Mouse (Mus musculus) forebrain, embryonic 12.5 days (tissue): ENCODE data around the gene Gale. TPM values are rescaled to one million over a fixed set of nuclear protein-coding genes. Genes with fewer than 3 reads are reported as not detected.

Source experiments
- ATAC-seq: fragments of 200-750 bp; cut with Nextera tagmentation; 2 replicates; pipeline ENCODE4 v1.8.0; 2017; ENCODE audit warnings: moderate TSS enrichment; ENCODE audit not compliant: low FRiP score
- H3K27ac ChIP-seq: fragments of 300-500 bp; sonication (generic); 2 replicates; pipeline ENCODE4 v1.5.1; 2016; ENCODE audit warnings: mild to moderate bottlenecking
- H3K27me3 ChIP-seq: fragments of 300-500 bp; sonication (generic); 2 replicates; pipeline ENCODE4 v1.6.1; 2016; ENCODE audit warnings: mild to moderate bottlenecking
- H3K36me3 ChIP-seq: fragments of 300-500 bp; sonication (generic); replicated peaks from 2 replicates; pipeline ENCODE4 v1.6.1; 2016; ENCODE audit warnings: mild to moderate bottlenecking
- H3K4me1 ChIP-seq: fragments of 300-500 bp; sonication (generic); 2 replicates; pipeline ENCODE4 v1.6.1; 2016
- H3K4me2 ChIP-seq: fragments of 300-500 bp; sonication (generic); 2 replicates; pipeline ENCODE4 v1.6.1; 2016; ENCODE audit warnings: mild to moderate bottlenecking, moderate library complexity
- H3K4me3 ChIP-seq: fragments of 300-500 bp; sonication (generic); replicated peaks from 2 replicates; pipeline ENCODE4 v1.5.1; 2016; ENCODE audit warnings: mild to moderate bottlenecking
- H3K9ac ChIP-seq: fragments of 300-500 bp; sonication (generic); 2 replicates; pipeline ENCODE4 v1.6.1; 2016; ENCODE audit warnings: mild to moderate bottlenecking
- H3K9me3 ChIP-seq: fragments of 300-500 bp; sonication (generic); 2 replicates; pipeline ENCODE4 v1.6.1; 2016
- WGBS: fragments of 180-500 bp; shearing (Covaris S2); methylation state at CpG from one replicate; pipeline ENCODE4 v1.1.7; 2016; 5-methylcytosine and 5-hydroxymethylcytosine counted together
- polyA plus RNA-seq: library from polyadenylated mRNA; unstranded; fragments of >200 nt; fragmentation: Nextera tagmentation; extraction: Ambion mirVana; gene quantifications from 2 replicates; pipeline ENCODE4 v1.2.1, GENCODE M21; 2016

Gale gene
- polyA plus RNA-seq, 1 experiment from 2014 or later = 30.9 TPM

DNA sequence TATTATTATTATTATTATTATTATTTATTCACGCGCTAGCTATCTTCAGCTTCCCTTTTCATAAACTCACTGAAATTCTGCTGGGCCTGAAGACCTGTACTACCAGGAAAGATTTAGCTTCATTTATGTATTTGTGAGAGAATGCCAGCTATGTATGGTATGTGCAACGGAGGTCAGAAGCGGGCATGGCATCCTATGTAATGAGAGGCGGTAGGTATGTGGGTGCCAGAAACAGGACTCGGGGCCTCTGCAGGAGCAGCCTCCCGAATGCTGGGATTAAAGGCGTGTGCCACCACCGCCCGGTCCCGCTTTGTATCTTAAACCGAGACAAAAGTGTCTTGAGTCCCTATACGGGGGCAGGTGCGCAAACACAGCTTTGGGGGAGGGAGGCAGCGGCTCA is 581 bp upstream of the Gale start:
- Histone ChIP-seq H3K9ac (peak overlapping the region; percentile 86), H3K36me3 (peaks cover 40% of the 10 kb centered on the region), H3K4me1 (peaks cover 20% of the 10 kb centered on the region), H3K27ac (peak overlapping the region; percentile 89), H3K9me3 (no peaks in the 10 kb centered on the region), H3K27me3 (no peaks in the 10 kb centered on the region; the same call in 1 of the 2 replicates), H3K4me2 (peak overlapping the region; percentile 94), H3K4me3 (peak overlapping the region; percentile 72)
- 7% methylated on average over 15 of the region's 15 CpGs for WGBS
- peak; percentile 5; the same call in 1 of the 2 replicates for ATAC-seq

DNA sequence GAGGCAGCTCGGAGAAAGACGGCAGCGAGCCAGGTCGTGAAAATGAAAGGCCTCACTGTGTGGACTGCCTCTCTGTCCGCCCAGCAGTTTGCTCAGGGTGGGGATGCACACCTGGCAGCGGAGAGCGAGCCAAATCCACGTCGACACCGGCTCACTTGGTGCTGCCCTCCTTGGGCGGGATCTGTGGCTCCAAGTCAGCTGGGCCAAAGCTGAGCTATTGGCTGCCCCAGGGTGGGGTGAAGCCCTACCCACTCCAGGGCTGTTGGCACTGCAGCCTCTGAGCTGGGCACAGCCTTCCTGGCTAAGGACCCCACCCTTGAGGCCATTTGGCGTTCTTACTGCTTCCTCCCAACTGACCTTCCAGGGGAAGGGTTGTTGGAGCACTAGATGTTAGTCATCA is 899 bp downstream of the Gale start:
- H3K27me3 ChIP-seq = no peaks in the 10 kb centered on the region; the same call in 1 of the 2 replicates
- H3K36me3 ChIP-seq = peaks cover 47% of the 10 kb centered on the region
- WGBS = 6% methylated on average over 12 of the region's 12 CpGs
- peaks cover 26% of the 10 kb centered on the region for H3K4me1 ChIP-seq
- H3K9ac ChIP-seq = peak overlapping the region; percentile 86
- peak overlapping the region; percentile 94 for H3K4me2 ChIP-seq
- no peaks in the 10 kb centered on the region for H3K9me3 ChIP-seq
- H3K4me3 ChIP-seq = peak overlapping the region; percentile 72
- no peak for ATAC-seq
- H3K27ac ChIP-seq = no peak overlapping the region

DNA sequence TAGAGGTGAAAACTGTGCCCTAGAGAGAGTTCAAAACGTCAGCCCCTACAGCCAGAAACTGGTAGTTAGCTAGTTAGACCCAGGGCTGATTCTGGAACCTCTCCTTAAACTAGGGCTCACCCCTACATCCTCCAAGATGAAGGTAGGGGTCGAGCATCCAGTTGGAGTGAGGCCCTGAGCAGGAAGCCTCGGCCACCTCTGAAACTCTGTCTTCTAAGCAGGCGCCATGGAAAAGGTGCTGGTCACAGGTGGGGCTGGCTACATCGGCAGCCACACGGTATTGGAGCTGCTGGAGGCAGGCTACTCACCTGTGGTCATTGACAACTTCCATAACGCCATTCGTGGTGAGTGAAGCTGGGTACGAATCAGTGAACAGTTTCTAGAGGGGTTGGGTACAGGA is 1.6 kb downstream of the Gale start:
- Histone ChIP-seq H3K9me3 (no peaks in the 10 kb centered on the region), H3K4me3 (no peak overlapping the region), H3K9ac (no peak overlapping the region), H3K27me3 (no peaks in the 10 kb centered on the region; the same call in 1 of the 2 replicates), H3K36me3 (peaks cover 47% of the 10 kb centered on the region), H3K4me2 (peak overlapping the region; percentile 94; the same call in 1 of the 2 replicates), H3K27ac (no peak overlapping the region), H3K4me1 (peaks cover 29% of the 10 kb centered on the region)
- 85% methylated on average over 9 of the region's 9 CpGs for WGBS
- no peak for ATAC-seq

DNA sequence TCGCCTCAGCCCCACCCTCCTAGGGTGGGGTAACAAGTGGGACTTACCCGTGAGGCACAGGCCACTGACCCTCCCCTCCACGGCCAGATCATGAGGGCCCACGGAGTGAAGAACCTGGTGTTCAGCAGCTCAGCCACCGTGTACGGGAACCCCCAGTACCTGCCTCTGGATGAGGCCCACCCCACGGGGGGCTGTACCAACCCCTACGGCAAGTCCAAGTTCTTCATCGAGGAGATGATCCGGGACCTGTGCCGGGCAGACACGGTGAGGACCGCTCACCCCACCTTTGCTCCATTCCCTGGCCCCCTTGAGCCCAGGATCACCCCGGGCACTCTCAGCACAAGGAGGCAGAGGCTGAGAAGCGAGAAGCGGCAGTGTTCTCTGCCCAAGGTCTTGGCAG is 2.8 kb downstream of the Gale start:
- no peak for ATAC-seq
- H3K4me1 ChIP-seq = peaks cover 40% of the 10 kb centered on the region
- no peak overlapping the region for H3K9ac ChIP-seq
- no peaks in the 10 kb centered on the region; the same call in 1 of the 2 replicates for H3K27me3 ChIP-seq
- H3K27ac ChIP-seq = no peak overlapping the region
- H3K36me3 ChIP-seq = peaks cover 54% of the 10 kb centered on the region
- no peak overlapping the region; the same call in 1 of the 2 replicates for H3K4me3 ChIP-seq
- 93% methylated on average over 16 of the region's 16 CpGs for WGBS
- H3K9me3 ChIP-seq = no peaks in the 10 kb centered on the region
- H3K4me2 ChIP-seq = no peak overlapping the region

DNA sequence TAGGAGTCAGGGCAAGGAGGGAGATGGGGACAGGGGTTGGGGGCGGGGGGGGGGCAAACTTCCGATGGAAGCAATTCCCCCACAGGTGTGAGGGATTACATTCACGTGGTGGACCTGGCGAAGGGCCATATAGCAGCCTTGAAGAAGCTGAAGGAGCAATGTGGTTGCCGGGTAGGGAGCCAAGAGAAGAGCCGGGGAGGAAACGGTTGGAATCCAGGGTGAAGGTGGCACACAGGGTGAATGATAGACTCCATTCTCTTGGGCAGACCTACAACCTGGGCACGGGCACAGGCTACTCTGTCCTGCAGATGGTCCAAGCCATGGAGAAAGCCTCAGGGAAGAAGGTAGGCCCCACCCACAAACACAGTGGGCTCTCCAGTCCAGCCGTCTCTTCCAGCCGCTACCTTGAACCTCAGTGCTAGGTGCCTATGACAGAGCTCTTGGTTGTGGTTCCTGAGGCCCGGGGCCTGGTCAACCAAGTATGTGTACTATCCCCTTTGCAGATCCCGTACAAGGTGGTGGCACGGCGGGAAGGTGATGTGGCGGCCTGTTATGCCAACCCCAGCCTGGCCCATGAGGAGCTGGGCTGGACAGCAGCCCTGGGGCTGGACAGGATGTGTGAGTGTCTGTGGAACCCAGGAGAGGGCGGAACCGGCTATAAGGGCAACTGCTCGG is 3.7 kb downstream of the Gale start:
- Histone ChIP-seq H3K4me1 (peaks cover 47% of the 10 kb centered on the region), H3K9me3 (no peaks in the 10 kb centered on the region), H3K27ac (no peak overlapping the region), H3K27me3 (no peaks in the 10 kb centered on the region; the same call in 1 of the 2 replicates), H3K9ac (no peak overlapping the region), H3K4me3 (no peak overlapping the region), H3K36me3 (peaks cover 51% of the 10 kb centered on the region), H3K4me2 (no peak overlapping the region)
- WGBS = 91% methylated on average over 18 of the region's 18 CpGs
- ATAC-seq = no peak

DNA sequence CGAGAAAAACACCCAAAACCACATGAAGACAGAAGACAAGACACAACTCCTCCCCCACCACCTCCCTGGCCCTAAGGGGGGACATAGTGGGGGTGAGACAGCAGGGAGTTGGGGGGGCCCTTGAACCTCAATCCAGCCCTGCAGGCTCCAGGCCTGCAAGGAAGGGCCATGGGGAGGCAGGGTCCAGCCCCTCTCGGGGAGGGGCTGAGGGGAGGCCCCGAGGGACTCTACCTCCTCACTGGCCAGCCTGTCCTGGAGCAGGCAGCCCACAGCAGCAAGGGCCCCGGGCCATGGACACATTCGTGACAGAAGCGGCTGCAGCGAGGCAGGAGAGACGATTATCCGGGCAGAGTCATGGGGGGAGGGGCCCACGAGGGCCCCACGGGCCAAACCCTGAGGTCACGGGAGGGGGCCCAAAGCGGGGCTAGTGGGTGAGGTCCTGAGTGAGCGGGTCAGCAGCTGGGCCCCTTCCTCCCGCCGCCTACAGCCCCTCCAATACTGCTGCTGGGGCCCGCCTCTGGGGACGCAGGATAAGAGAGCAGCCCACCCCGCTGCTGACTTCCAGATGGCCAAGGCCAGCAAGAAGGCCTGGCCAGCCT is 4.8 kb downstream of the Gale start:
- 78% methylated on average over 19 of the region's 19 CpGs for WGBS
- Histone ChIP-seq H3K36me3 (peaks cover 51% of the 10 kb centered on the region), H3K27ac (0 out of 2 replicates have a peak overlapping the region, but pooled peaks have one; percentile 19), H3K9me3 (no peaks in the 10 kb centered on the region), H3K4me3 (no peak overlapping the region), H3K27me3 (no peaks in the 10 kb centered on the region; the same call in 1 of the 2 replicates), H3K9ac (no peak overlapping the region), H3K4me2 (no peak overlapping the region), H3K4me1 (peaks cover 45% of the 10 kb centered on the region)
- no peak for ATAC-seq

GRCm38 (mm10) chr4:135969070-135969750 is 5.7 kb downstream of the Gale start:
- no peak overlapping the region for H3K4me2 ChIP-seq
- no peak overlapping the region for H3K4me3 ChIP-seq
- ATAC-seq = no peak
- no peak overlapping the region for H3K27ac ChIP-seq
- no peak overlapping the region for H3K9ac ChIP-seq
- peaks cover 53% of the 10 kb centered on the region for H3K36me3 ChIP-seq
- no peaks in the 10 kb centered on the region; the same call in 1 of the 2 replicates for H3K27me3 ChIP-seq
- WGBS = 93% methylated on average over 13 of the region's 13 CpGs
- H3K4me1 ChIP-seq = peaks cover 41% of the 10 kb centered on the region
- H3K9me3 ChIP-seq = no peaks in the 10 kb centered on the region

DNA sequence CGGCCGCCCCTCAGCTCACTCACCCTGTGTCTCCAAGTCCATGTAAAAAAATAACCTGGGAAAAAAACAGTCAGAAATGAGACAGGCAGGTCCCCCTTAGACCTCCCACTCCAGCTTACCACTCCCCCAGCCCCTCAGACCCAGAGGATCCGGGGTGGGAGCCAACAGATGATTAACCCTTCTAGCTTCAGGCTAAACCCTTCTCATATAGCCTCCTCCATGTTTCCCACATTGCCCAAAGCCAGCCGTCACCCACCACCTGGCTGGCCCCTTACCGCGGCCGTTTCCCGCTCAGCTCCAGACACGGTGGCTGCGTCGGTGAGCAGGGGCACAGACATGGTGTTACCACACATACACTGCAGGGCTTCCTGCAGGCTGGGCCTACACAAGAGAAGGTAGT is 7.1 kb downstream of the Gale start:
- no peaks in the 10 kb centered on the region; the same call in 1 of the 2 replicates for H3K27me3 ChIP-seq
- H3K27ac ChIP-seq = no peak overlapping the region
- peaks cover 67% of the 10 kb centered on the region for H3K36me3 ChIP-seq
- peaks cover 32% of the 10 kb centered on the region for H3K4me1 ChIP-seq
- H3K4me2 ChIP-seq = peak overlapping the region; percentile 98; the same call in 1 of the 2 replicates
- H3K9ac ChIP-seq = no peak overlapping the region
- WGBS = 92% methylated on average over 11 of the region's 11 CpGs
- no peak for ATAC-seq
- H3K9me3 ChIP-seq = no peaks in the 10 kb centered on the region
- H3K4me3 ChIP-seq = no peak overlapping the region

DNA sequence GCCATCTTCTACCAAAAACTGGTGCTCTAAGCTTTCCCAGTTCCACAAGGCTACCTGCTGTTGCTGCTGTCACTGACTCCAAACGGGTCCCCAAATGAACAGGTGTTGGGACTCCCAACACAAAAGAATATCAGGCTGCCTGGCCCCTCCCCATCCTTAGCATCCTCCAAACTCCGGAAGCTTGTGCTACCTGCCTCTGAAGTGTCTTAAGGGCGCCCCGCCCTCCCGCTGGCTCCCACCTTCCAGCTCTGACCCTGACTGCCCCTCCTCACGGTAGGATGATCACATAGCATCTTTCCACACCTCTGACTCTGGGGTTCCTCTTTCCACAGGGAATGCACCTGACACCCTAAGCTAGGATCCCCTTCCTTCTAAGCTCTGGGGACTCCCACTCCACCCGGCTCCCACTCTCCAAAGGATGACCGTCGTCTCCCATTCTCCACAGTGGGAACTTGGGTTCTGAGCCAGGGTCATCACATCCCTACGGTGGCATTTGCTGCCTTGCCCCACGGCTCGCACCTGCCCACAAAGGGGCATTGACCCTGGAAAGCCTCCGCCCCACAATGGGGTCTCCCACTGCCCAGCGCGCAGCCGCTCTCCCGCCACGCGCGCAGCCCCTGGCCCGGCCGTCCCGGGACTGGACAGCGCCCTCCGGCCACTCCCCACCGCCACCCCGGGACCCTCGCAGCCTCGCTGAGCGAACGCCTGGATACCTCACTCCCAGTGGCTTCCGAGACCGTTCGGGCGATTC is 8.5 kb downstream of the Gale start:
- ATAC-seq = peak; percentile 66
- H3K9ac ChIP-seq = peak overlapping the region; percentile 94
- peak overlapping the region; percentile 98 for H3K4me2 ChIP-seq
- H3K36me3 ChIP-seq = peaks cover 68% of the 10 kb centered on the region
- no peaks in the 10 kb centered on the region for H3K27me3 ChIP-seq
- peak overlapping the region; percentile 75 for H3K27ac ChIP-seq
- WGBS = 2% methylated on average over 35 of the region's 35 CpGs
- peak overlapping the region; percentile 99 for H3K4me3 ChIP-seq
- H3K4me1 ChIP-seq = peaks cover 32% of the 10 kb centered on the region
- no peaks in the 10 kb centered on the region for H3K9me3 ChIP-seq

GRCm38 (mm10) chr4:135972556-135972906 is 9.0 kb downstream of the Gale start, which contains the start of gene Lypla2:
TSS of gene Lypla2 (minus strand) at chr4:135972626.
- H3K36me3 ChIP-seq = peaks cover 66% of the 10 kb centered on the region
- peak within 1 kb of the TSS; percentile 94 for H3K9ac ChIP-seq
- no peaks in the 10 kb centered on the region for H3K27me3 ChIP-seq
- H3K27ac ChIP-seq = peak within 1 kb of the TSS; percentile 75
- peak; percentile 87 for ATAC-seq
- peak within 1 kb of the TSS; percentile 99 for H3K4me3 ChIP-seq
- H3K9me3 ChIP-seq = no peaks in the 10 kb centered on the region
- WGBS = 1% methylated on average over 18 of the region's 19 CpGs
- peak within 1 kb of the TSS; percentile 98 for H3K4me2 ChIP-seq
- peaks cover 32% of the 10 kb centered on the region for H3K4me1 ChIP-seq

- Histone ChIP-seq H3K4me1 (peaks cover 31% of the 10 kb centered on the region), H3K9me3 (no peaks in the 10 kb centered on the region), H3K9ac (peak overlapping the region; percentile 94; the same call in 1 of the 2 replicates), H3K36me3 (peaks cover 60% of the 10 kb centered on the region), H3K4me2 (peak overlapping the region; percentile 98), H3K27me3 (no peaks in the 10 kb centered on the region), H3K4me3 (peak overlapping the region; percentile 99), H3K27ac (no peak overlapping the region)
- no peak for ATAC-seq
- 78% methylated on average over 13 of the region's 13 CpGs for WGBS
Measured at GRCm38 (mm10) chr4:135972911-135973811, 9.6 kb downstream of the Gale start.
